Mouse (Mus musculus) urinary bladder, adult 2 months (tissue): Measurements from ENCODE around the gene Cdkl5. TPM values are rescaled to one million over a fixed set of nuclear protein-coding genes. Genes with fewer than 3 reads are reported as not detected.
"Not testable (repeated sequence)": the region's sequence is repeated elsewhere in the genome, so short reads cannot be mapped to it uniquely, and the experiment has no call there.

ENCODE experiments used
- DNase-seq: peaks from one replicate; pipeline ENCODE4 v3.0.0; 2022; ENCODE audit warnings: low spot score
- polyA plus RNA-seq: library from polyadenylated mRNA; depleted of rRNA; stranded (reverse); fragments of >200 nt; gene quantifications from 2 replicates; pipeline ENCODE4 v1.2.3, GENCODE M21; 2012

The Cdkl5 gene
- polyA plus RNA-seq, 1 experiment: 2.8 TPM

- DNase-seq: no peak
Observed at GRCm38 (mm10) chrX:160906952-160907351, 87.6 kb downstream of the Cdkl5 start, which contains the start of gene Gja6. TSS of gene Gja6 (minus strand) at chrX:160907052.

- DNase-seq: no peak
Observed at GRCm38 (mm10) chrX:160906477-160906876, 88.0 kb downstream of the Cdkl5 start.

- DNase-seq: no peak
Observed at GRCm38 (mm10) chrX:160905913-160906312, 88.6 kb downstream of the Cdkl5 start.

GRCm38 (mm10) chrX:160905041-160905678 is 89.3 kb downstream of the Cdkl5 start:
- no peak for DNase-seq

- no peak for DNase-seq
Observed at GRCm38 (mm10) chrX:160901118-160901517, 93.4 kb downstream of the Cdkl5 start.

- no peak for DNase-seq
Observed at GRCm38 (mm10) chrX:160892077-160892476, 102.4 kb downstream of the Cdkl5 start.

GRCm38 (mm10) chrX:160886301-160886700 is 108.2 kb downstream of the Cdkl5 start:
- no peak for DNase-seq

GRCm38 (mm10) chrX:160866576-160866975 is 127.9 kb downstream of the Cdkl5 start:
- no peak for DNase-seq

GRCm38 (mm10) chrX:160865022-160865421 is 129.5 kb downstream of the Cdkl5 start:
- no peak for DNase-seq

GRCm38 (mm10) chrX:160863689-160864383 is 130.7 kb downstream of the Cdkl5 start:
- DNase-seq: no peak

- DNase-seq: no peak
Observed at GRCm38 (mm10) chrX:160808226-160808625, 186.3 kb downstream of the Cdkl5 start.

GRCm38 (mm10) chrX:160804409-160805150 is 189.9 kb downstream of the Cdkl5 start:
- DNase-seq: no peak

GRCm38 (mm10) chrX:160794920-160795319 is 199.6 kb downstream of the Cdkl5 start:
- no peak for DNase-seq

- DNase-seq: no peak
Observed at GRCm38 (mm10) chrX:160782276-160782675, 212.2 kb downstream of the Cdkl5 start.

- DNase-seq: no peak
Observed at GRCm38 (mm10) chrX:160773033-160773432, 221.5 kb downstream of the Cdkl5 start.

- not testable (repeated sequence) for DNase-seq
Observed at GRCm38 (mm10) chrX:160769622-160770021, 224.9 kb downstream of the Cdkl5 start.

- DNase-seq: no peak
Observed at GRCm38 (mm10) chrX:160767713-160768112, 226.8 kb downstream of the Cdkl5 start, which contains the start of gene Rs1. TSS of gene Rs1 (plus strand) at chrX:160768013.

GRCm38 (mm10) chrX:160766233-160766616 is 228.3 kb downstream of the Cdkl5 start:
- no peak for DNase-seq

- DNase-seq: peak; percentile 93
Observed at GRCm38 (mm10) chrX:160765389-160766232, 228.9 kb downstream of the Cdkl5 start.

GRCm38 (mm10) chrX:160750808-160751207 is 243.7 kb downstream of the Cdkl5 start:
- no peak for DNase-seq

- DNase-seq: no peak
Observed at GRCm38 (mm10) chrX:160748653-160749052, 245.9 kb downstream of the Cdkl5 start.

- DNase-seq: no peak
Observed at GRCm38 (mm10) chrX:160745399-160745798, 249.1 kb downstream of the Cdkl5 start.
